Mouse (Mus musculus): ENCODE measurements around the gene Tmem200c.

Gene Tmem200c

DNA sequence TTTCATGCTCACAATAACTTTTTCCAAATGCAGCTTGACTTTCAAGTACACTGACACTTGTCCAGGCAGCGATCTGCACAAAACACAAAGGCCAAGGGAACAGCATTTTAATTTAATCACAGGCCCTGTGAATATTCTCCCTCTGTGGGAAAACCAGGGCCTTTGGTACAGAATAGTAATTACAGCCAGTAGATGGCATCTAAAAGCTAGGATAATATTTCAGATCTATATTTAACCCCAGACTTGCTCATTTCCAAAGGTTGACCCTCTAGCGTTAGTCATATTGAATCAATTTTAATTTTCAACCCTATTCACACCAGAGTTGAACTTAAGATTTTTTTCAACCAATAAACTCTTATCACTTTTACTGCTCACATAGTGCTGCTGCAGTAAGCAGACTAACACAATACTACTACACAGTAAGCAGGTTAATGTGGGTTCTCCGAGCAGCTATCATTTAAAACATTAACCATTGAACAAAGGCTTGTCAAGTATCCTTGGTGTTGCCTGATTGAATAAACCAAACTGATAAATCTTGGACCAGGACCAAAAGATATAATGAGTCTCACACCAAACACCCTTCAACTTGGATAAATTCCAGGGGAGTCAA lies 57.2 kb downstream of the Tmem200c start:
- in situ Hi-C loops (cut with MseI, MboI) = loop anchor here in 1 of 2 experiments (5.0 kb wide), 1 partner anchor 224 kb away; no protein-coding TSS in a partner anchor

DNA sequence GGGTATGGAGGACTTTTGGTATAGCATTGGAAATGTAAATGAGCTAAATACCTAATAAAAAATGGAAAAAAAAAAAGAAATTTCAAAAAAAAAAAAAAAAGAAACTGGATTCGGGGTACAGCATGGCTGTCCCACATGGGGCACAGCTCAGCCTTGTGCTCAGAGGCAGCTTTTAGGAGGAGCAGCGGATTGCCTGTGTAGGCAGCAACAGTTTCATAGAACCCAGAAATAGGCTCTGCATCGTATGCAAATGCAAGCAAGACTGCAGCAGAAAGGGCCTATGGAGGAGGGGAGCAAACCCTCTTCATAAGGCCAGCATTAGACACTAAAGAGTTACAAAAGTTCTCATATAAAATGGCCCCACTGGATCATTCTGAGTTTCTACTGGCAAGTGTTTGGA lies 64.2 kb downstream of the Tmem200c start:
- in situ Hi-C loops (cut with MseI, MboI) = no loop called here

Measured in mouse trophoblast stem cell (cell line).